Mouse (Mus musculus) intestine, postnatal 0 days (tissue): ENCODE results near the gene Tprn. TPM values are rescaled to one million over a fixed set of nuclear protein-coding genes. Genes with fewer than 3 reads are reported as not detected.

ENCODE experiments used
- ATAC-seq: fragments of 200-750 bp; cut with Nextera tagmentation; 2 replicates; pipeline ENCODE4 v1.8.0; 2017; ENCODE audit warnings: mild to moderate bottlenecking, moderate TSS enrichment, moderate library complexity
- H3K27ac ChIP-seq: fragments of 300-500 bp; sonication (generic); 2 replicates; pipeline ENCODE4 v1.5.1; 2014; ENCODE audit warnings: mild to moderate bottlenecking, low read depth, low read length, moderate library complexity
- H3K27me3 ChIP-seq: fragments of 300-500 bp; sonication (generic); replicated peaks from 2 replicates; pipeline ENCODE4 v1.6.1; 2014; ENCODE audit warnings: low read length, mixed read lengths; ENCODE audit not compliant: control insufficient read depth, insufficient read depth
- H3K36me3 ChIP-seq: fragments of 300-500 bp; sonication (generic); 2 replicates; pipeline ENCODE4 v1.6.1; 2014; ENCODE audit warnings: mild to moderate bottlenecking, moderate library complexity; ENCODE audit not compliant: control insufficient read depth, insufficient read depth
- H3K4me1 ChIP-seq: fragments of 300-500 bp; sonication (generic); replicated peaks from 2 replicates; pipeline ENCODE4 v1.6.1; 2014; ENCODE audit warnings: antibody characterized with exemption, low read length, mixed read lengths; ENCODE audit not compliant: control insufficient read depth, insufficient read depth
- H3K4me2 ChIP-seq: fragments of 300-500 bp; sonication (generic); replicated peaks from 2 replicates; pipeline ENCODE4 v1.6.1; 2014; ENCODE audit warnings: low read depth, mild to moderate bottlenecking, moderate library complexity
- H3K4me3 ChIP-seq: fragments of 300-500 bp; sonication (generic); 2 replicates; pipeline ENCODE4 v1.5.1; 2014; ENCODE audit warnings: low read depth, low read length
- H3K9ac ChIP-seq: fragments of 300-500 bp; sonication (generic); 2 replicates; pipeline ENCODE4 v1.6.1; 2014; ENCODE audit warnings: mild to moderate bottlenecking, low read depth, low read length
- H3K9me3 ChIP-seq: fragments of 300-500 bp; sonication (generic); 2 replicates; pipeline ENCODE4 v1.6.1; 2016; ENCODE audit warnings: mixed run types; ENCODE audit not compliant: control insufficient read depth
- CTCF ChIP-seq: sonication (generic); IDR thresholded peaks from 2 replicates; pipeline ENCODE4 v1.5.1; 2016; ENCODE audit warnings: low read depth, mild to moderate bottlenecking, control low read depth, antibody characterized with exemption, moderate library complexity
- whole genome bisulfite sequencing: fragments of 180-500 bp; shearing (Covaris S2); extraction: QIAGEN DNeasy Blood & Tissue Kit; methylation state at CpG from one replicate; pipeline ENCODE4 v1.1.7; 2014; 5-methylcytosine and 5-hydroxymethylcytosine counted together
- polyA plus RNA-seq: library from polyadenylated mRNA; unstranded; fragments of >200 nt; fragmentation: Nextera tagmentation; extraction: Ambion mirVana; gene quantifications from 2 replicates; pipeline ENCODE4 v1.2.1, GENCODE M21; 2015

The Tprn gene
- polyA plus RNA-seq, 1 experiment from 2014 or later = 62.0 TPM

GRCm38 (mm10) chr2:25261870-25262269 is 548 bp upstream of the Tprn start:
- H3K4me1 ChIP-seq = no peaks in the 10 kb centered on the region
- no peaks in the 10 kb centered on the region for H3K9me3 ChIP-seq
- H3K27me3 ChIP-seq = no peaks in the 10 kb centered on the region
- H3K9ac ChIP-seq = 0 out of 2 replicates have a peak overlapping the region, but pooled peaks have one; percentile 78
- H3K27ac ChIP-seq = peak overlapping the region; percentile 82
- H3K36me3 ChIP-seq = no peaks in the 10 kb centered on the region
- 34% methylated on average over 12 of the region's 12 CpGs for WGBS
- peak overlapping the region; percentile 94 for H3K4me2 ChIP-seq
- ATAC-seq = no peak
- peak overlapping the region; percentile 92 for H3K4me3 ChIP-seq
- TF ChIP-seq CTCF = no peak

DNA sequence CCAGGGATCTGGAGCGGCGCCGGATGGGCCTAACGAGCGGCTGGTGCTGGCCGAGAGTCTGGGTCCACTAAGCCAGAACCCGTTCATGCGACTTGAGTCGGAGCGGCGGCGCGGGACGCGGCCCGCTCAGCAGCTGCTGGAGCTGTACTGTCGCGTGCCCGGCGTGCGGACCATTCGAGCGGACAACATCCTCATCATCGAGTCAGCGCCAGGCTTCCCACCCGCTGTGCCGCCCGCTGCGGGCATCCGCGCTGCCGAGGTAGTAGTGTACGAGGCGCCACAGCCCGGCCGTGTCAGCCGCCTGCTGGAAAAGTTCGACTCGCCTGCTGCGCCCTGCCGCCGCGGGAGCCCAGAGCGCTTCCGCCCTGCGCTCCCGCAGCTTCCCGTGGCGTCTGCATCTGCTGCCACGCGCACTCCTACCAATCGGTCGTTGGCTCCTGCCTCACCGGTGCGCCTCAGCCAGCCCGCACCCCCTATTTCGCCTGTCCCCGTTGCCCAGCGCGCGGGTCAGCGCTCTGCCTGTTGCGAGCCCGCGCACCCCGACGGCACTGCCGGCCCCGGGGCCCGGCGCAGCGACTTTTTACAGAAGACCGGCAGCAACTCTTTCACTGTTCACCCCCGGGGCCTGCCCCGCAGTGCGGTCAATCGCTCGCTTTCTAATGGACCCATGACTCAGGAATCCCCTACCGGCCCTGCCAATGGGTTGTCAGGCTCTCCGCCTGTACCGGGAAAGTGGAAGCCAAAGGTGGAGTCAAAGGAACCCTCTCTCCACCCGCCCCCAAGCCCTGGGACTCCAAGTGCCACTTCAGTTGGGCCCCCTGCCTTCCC is 591 bp downstream of the Tprn start:
- peak; percentile 20; the same call in 1 of the 2 replicates for TF ChIP-seq CTCF
- peak overlapping the region; percentile 78 for H3K9ac ChIP-seq
- H3K27ac ChIP-seq = peak overlapping the region; percentile 93
- no peak for ATAC-seq
- H3K27me3 ChIP-seq = no peaks in the 10 kb centered on the region
- no peaks in the 10 kb centered on the region for H3K4me1 ChIP-seq
- H3K9me3 ChIP-seq = no peaks in the 10 kb centered on the region
- H3K4me2 ChIP-seq = peak overlapping the region; percentile 94
- WGBS = 0% methylated on average over 79 of the region's 82 CpGs
- H3K4me3 ChIP-seq = peak overlapping the region; percentile 92
- H3K36me3 ChIP-seq = peaks cover under 1% of the 10 kb centered on the region; the same call in 1 of the 2 replicates

- no peaks in the 10 kb centered on the region for H3K4me1 ChIP-seq
- H3K36me3 ChIP-seq = peaks cover 8% of the 10 kb centered on the region
- H3K27ac ChIP-seq = peak overlapping the region; percentile 93
- WGBS = 21% methylated on average over 12 of the region's 12 CpGs
- peak overlapping the region; percentile 94 for H3K4me2 ChIP-seq
- peak overlapping the region; percentile 78 for H3K9ac ChIP-seq
- no peak for ATAC-seq
- H3K9me3 ChIP-seq = no peaks in the 10 kb centered on the region
- peak overlapping the region; percentile 92 for H3K4me3 ChIP-seq
- no peaks in the 10 kb centered on the region for H3K27me3 ChIP-seq
- TF ChIP-seq CTCF = no peak
Observed at GRCm38 (mm10) chr2:25263623-25264285, 1.3 kb downstream of the Tprn start.

DNA sequence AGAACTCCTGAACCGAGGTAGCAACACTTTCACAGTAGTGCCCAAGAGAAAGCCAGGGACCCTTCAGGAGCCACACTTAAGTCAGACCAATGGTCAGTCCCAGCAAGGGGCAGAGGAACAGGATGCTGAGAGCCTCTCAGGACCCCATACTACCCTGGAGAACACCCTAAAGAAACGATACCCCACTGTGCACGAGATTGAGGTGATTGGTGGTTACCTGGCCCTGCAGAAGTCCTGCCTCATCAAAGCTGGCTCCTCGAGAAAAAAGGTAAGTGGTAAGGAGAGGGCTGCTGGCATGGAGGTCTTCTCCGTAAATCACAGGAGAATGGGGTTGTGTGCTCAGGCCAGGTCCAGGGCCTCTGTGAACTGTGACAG is 1.9 kb downstream of the Tprn start:
- WGBS = 48% methylated on average over 5 of the region's 5 CpGs
- Histone ChIP-seq H3K9me3 (no peaks in the 10 kb centered on the region), H3K27ac (peak overlapping the region; percentile 93), H3K36me3 (peaks cover 14% of the 10 kb centered on the region), H3K27me3 (no peaks in the 10 kb centered on the region), H3K4me3 (peak overlapping the region; percentile 92), H3K4me2 (peak overlapping the region; percentile 94), H3K9ac (peak overlapping the region; percentile 78), H3K4me1 (no peaks in the 10 kb centered on the region)
- no peak for ATAC-seq
- TF ChIP-seq CTCF = no peak

DNA sequence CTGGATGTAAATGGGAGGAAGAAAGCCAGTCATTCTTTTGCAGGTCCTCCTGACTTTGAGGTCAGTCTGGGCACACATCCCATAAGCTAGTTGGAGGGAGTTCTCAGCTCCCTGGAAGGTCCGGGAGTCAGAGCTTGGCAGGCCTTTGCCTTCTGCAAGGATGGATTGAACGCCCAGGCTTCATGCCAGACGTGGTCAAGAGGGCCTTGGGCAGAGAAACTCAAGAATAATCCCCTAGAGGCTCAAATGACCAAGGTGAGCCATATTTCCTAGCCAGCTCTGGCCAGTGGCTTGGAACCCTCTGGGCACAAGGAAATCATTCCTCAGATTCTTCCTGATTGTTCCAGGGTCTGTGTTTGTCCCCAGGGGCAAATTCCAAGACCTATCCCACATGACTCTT is 2.4 kb downstream of the Tprn start:
- peak overlapping the region; percentile 94 for H3K4me2 ChIP-seq
- peak; percentile 28 for ATAC-seq
- no peaks in the 10 kb centered on the region for H3K9me3 ChIP-seq
- H3K27me3 ChIP-seq = no peaks in the 10 kb centered on the region
- no peak for TF ChIP-seq CTCF
- no peaks in the 10 kb centered on the region for H3K4me1 ChIP-seq
- H3K4me3 ChIP-seq = peak overlapping the region; percentile 92
- peaks cover 19% of the 10 kb centered on the region for H3K36me3 ChIP-seq
- peak overlapping the region; percentile 93 for H3K27ac ChIP-seq
- peak overlapping the region; percentile 78 for H3K9ac ChIP-seq
- WGBS = 41% methylated on average over 3 of the region's 3 CpGs

- peak overlapping the region; percentile 61 for H3K9ac ChIP-seq
- whole genome bisulfite sequencing = 32% methylated on average over 6 of the region's 6 CpGs
- H3K27me3 ChIP-seq = no peaks in the 10 kb centered on the region
- peaks cover 1% of the 10 kb centered on the region for H3K4me1 ChIP-seq
- H3K9me3 ChIP-seq = no peaks in the 10 kb centered on the region
- TF ChIP-seq CTCF = no peak
- peak; percentile 59 for ATAC-seq
- H3K36me3 ChIP-seq = peaks cover 32% of the 10 kb centered on the region
- peak overlapping the region; percentile 92 for H3K4me3 ChIP-seq
- H3K27ac ChIP-seq = peak overlapping the region; percentile 93
- peak overlapping the region; percentile 94 for H3K4me2 ChIP-seq
Observed at GRCm38 (mm10) chr2:25265897-25266656, 3.7 kb downstream of the Tprn start.
